Mouse (Mus musculus): ENCODE measurements around the gene Col26a1.

Gene Col26a1

DNA sequence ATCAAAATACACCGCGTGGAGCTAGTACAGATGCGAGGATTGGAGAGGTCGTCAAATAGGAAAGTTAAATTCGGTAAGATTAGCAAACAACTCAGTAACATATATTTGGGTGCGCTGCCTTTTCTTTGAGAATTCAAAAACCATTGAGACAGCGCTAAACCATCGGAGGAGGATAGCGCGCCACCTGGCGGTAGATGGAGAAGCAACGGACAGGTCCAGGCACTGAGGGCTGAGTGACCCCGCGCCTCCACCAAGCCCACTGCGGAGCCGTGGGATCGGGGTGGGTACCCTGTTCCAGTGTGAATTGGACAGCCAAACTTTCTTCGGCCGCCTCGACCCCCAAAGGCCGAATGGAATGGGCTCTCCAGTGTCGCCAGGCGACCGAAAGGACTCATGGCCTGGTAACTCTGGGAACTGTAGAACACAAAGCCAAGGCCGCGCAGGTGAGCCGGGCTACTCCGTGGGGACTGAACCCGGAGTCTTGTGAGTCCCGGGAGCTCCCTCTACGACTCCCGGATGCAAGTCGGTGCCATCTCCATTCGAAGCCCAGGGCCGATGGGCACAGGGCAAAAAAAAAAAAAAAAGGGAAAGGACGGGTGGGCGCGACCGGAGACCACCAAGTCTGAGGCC lies 1.5 kb downstream of the Col26a1 start:
- DNase-seq (ENCODE audit: low spot score) = peak; percentile 45

GRCm38 (mm10) chr5:136880101-136880500 lies 2.9 kb downstream of the Col26a1 start:
- no peak for DNase-seq (ENCODE audit: low spot score)

DNA sequence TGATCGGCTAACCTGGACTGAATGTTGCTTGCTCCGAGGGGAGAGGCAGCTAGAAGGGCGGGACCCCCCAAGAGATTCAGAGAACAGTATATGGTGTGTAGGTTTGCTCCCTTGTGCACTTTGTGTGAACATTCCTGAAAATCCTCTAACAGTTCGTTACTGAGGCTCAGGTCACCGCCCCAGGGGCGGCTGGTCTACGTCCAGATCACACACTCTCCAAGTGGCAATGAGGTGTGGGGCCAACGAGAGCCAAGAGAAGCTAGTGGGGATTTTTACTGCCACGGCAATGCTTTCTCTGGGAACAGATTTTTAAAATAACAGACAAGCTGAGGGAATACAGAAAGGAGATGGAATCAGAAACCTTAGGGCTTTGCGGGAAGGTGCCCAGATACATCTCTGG lies 8.7 kb downstream of the Col26a1 start:
- DNase-seq (ENCODE audit: low spot score) = no peak

DNA sequence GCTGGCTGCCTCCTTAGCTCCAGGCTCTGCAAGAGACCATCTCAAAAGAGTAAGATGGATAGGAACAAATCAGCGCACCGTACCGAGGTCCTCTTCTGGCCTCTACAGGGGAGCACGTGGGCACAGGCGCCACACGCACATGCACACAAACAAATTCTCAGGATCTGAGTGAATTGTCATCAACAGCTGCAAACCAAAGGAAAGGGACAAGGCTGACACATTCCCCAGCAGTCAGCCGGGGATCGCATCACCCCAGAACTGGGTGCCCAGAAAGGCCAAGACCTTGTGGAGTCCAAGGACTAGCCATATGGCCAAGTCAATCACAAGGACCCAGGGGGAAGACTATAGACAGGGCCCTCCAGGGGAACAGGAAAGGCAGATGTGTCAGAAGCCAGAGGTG lies 10.6 kb downstream of the Col26a1 start:
- DNase-seq (ENCODE audit: low spot score) = no peak

DNA sequence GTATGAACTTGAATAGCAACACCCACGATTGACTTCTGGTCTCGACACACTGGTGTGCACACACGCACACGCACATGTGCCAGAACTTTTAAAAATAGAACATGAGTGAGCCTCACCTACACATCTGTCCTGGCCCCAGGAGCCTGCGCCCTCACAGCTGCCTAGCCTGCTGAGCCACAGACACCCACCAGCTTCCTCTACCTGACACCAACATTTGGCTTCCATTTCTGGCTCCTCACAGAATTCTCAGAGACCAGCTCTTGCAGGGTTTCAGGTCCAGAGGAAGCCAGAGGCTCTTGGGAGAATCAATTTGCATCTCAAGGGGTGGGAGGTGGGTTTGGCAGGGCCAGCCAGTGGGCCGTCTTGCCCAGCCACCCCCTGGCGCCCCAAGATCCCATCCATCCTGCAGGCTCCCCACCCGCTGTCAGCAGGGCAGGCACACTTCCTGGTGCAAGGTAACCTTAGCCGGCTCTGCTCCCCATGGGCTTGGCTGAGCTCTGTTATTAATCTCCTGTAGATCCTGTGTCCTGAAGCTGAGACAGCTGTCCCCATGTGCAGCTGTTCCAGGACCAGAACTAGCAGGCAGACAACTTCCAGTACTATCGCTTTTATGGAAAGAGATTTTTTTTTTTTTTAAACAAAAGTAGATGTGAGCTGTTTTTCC lies 13.4 kb downstream of the Col26a1 start:
- no peak for DNase-seq (ENCODE audit: low spot score)

- no peak for DNase-seq (ENCODE audit: low spot score)
Observed at GRCm38 (mm10) chr5:136867706-136868105, 15.3 kb downstream of the Col26a1 start.

GRCm38 (mm10) chr5:136863961-136864674 lies 18.9 kb downstream of the Col26a1 start:
- no peak for DNase-seq (ENCODE audit: low spot score)

- DNase-seq (ENCODE audit: low spot score) = no peak
Observed at GRCm38 (mm10) chr5:136863276-136863675, 19.7 kb downstream of the Col26a1 start.

- no peak for DNase-seq (ENCODE audit: low spot score)
Observed at GRCm38 (mm10) chr5:136862806-136863205, 20.2 kb downstream of the Col26a1 start.

GRCm38 (mm10) chr5:136861191-136861940 lies 21.6 kb downstream of the Col26a1 start:
- no peak for DNase-seq (ENCODE audit: low spot score)

- DNase-seq (ENCODE audit: low spot score) = no peak
Observed at GRCm38 (mm10) chr5:136850716-136851115, 32.3 kb downstream of the Col26a1 start.

DNA sequence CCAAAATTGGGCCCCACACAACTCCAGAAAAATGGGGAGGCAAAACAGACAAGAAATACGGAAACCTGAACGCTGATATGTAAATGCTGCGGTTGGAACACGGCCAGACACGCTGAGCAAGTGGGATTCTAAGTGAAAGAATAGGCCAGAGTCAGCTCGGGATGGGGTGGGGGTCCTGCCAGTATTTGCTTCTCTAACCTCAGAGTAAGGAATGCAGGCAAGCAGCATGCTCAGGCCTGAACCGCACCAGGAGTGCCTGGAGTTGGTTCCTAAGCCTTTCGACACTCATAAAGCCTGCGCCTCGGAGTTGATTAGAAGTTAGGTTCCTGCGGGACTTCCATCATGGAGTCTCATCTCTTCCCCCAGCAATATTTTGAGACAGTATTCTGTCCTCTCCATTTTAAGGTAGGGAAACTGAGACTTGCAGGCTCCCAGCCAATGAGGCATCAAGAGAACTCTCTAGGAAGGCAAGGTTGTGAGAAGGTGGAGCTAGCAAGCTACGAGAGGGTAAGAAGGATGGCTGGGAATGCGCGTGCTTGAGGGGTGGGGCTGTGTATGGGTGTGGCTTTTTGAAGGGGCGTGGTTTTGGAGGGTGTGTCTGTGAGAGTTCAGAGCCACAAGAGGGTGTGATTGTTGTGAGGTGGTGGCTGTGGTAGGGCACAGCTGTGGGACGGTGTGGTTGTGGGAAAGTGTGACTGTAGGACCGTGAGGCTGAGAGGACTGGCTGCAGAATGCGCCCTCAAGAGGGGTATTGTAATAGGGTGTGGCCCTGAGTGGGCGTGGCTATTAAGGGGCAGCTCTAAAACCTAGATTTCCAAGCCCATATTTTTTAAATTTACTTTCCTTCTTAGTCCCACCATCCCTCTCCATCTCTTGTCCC lies 36.4 kb downstream of the Col26a1 start:
- DNase-seq (ENCODE audit: low spot score) = no peak

- DNase-seq (ENCODE audit: low spot score) = no peak
Observed at GRCm38 (mm10) chr5:136843930-136844329, 39.1 kb downstream of the Col26a1 start.

- DNase-seq (ENCODE audit: low spot score) = no peak
Observed at GRCm38 (mm10) chr5:136840036-136840435, 43.0 kb downstream of the Col26a1 start.

GRCm38 (mm10) chr5:136833053-136833452 lies 50.0 kb downstream of the Col26a1 start:
- DNase-seq (ENCODE audit: low spot score) = no peak

- no peak for DNase-seq (ENCODE audit: low spot score)
Observed at GRCm38 (mm10) chr5:136830156-136830555, 52.9 kb downstream of the Col26a1 start.

- no peak for DNase-seq (ENCODE audit: low spot score)
Observed at GRCm38 (mm10) chr5:136821971-136822370, 61.0 kb downstream of the Col26a1 start.

GRCm38 (mm10) chr5:136820911-136821310 lies 62.1 kb downstream of the Col26a1 start:
- DNase-seq (ENCODE audit: low spot score) = no peak

DNA sequence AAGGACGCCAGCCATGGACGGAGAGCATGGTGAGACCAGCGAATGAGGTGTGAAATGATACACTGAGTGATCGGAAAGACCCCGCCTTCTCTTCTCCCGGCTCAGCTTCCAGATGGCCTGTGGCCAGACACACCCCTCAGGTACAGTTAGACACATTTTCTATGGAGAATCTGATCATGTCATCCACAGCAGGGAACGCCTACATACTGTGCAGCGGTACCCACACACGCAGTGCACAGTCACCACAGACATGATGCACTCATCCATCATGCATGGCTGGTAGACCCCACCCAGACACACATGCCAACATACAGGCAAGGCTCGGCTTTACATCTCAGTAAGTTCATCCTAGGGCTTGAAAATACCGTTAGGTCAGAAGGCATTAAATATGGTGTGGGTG lies 63.3 kb downstream of the Col26a1 start:
- DNase-seq (ENCODE audit: low spot score) = no peak

DNA sequence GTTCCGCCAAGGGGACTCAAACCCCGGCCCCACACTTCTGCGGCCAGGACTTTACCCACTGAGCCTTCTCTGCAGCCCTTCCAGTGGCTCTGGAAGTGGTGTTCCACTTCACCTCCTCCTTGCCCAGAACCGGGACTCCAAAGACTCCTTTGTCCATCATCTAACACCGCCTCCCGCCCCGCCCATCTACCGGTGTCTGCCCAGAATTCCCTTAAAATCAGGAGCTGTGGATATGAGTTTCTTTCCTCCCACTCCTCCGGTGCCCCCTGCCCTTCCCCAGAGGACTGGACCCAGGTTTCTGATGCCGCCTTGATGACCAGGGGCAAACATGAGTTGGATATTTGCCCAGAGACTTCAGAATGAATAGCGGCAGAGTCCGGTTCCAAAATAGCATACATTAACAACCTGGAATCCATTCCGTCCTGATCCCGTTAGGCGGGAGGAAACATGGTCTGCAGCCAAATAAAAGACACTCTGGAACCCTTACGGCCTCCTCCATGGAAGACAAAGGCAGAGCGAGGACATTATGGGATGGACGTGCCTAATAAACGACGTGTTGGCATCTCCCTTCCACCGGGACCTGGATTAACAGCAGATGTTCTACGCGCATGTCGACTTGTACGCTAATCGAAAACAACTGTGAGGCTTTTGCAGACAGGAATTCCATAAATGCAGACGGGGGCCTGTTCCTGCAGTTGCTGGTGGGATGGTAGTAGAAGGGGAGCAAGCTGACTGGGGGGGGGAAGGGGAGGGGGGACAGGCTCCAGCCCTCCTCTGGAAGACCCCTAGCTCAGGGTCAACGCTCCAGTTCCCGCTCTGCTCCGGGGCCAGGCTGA lies 72.3 kb downstream of the Col26a1 start:
- DNase-seq (ENCODE audit: low spot score) = no peak

Measured in urinary bladder, postnatal 10 days (tissue).